Mouse (Mus musculus): Measurements from ENCODE around the gene Capn7. TPM values are rescaled to one million over a fixed set of nuclear protein-coding genes. Genes with fewer than 3 reads are reported as not detected.

Capn7 gene
- polyA plus RNA-seq, 1 experiment from 2014 or later, result 43.8 TPM

GRCm38 (mm10) chr14:31335765-31336164 is 673 bp upstream of the Capn7 start:
- Histone ChIP-seq H3K9me3 (ENCODE audit: control insufficient read depth, low read length) (no peaks in the 10 kb centered on the region), H3K27me3 (replicated peaks; ENCODE audit: control insufficient read depth, insufficient read depth, low read length) (no peaks in the 10 kb centered on the region), H3K36me3 (ENCODE audit: control insufficient read depth, insufficient read depth, low read length) (peaks cover 9% of the 10 kb centered on the region; the same call in 1 of the 2 replicates), H3K4me2 (ENCODE audit: low read depth, low read length) (peak overlapping the region; percentile 67), H3K4me1 (ENCODE audit: control insufficient read depth, insufficient read depth, low read length) (peaks cover 4% of the 10 kb centered on the region), H3K9ac (ENCODE audit: low read depth, low read length) (peak overlapping the region; percentile 91; the same call in 1 of the 2 replicates), H3K4me3 (ENCODE audit: low read depth, low read length) (peak overlapping the region; percentile 91), H3K27ac (replicated peaks; ENCODE audit: low read depth, low read length) (no peak overlapping the region)
- DNase-seq (ENCODE audit: low spot score), result no peak
- ATAC-seq (ENCODE audit: low read depth), result no peak
- 56% methylated on average over 3 of the region's 3 CpGs for WGBS

GRCm38 (mm10) chr14:31337406-31337805 is 968 bp downstream of the Capn7 start:
- DNase-seq (ENCODE audit: low spot score) (no peak), ATAC-seq (ENCODE audit: low read depth) (no peak)
- H3K27ac ChIP-seq (replicated peaks; ENCODE audit: low read depth, low read length), result 0 out of 2 replicates have a peak overlapping the region, but pooled peaks have one; percentile 95
- peaks cover 18% of the 10 kb centered on the region; the same call in 1 of the 2 replicates for H3K36me3 ChIP-seq (ENCODE audit: control insufficient read depth, insufficient read depth, low read length)
- WGBS, result 39% methylated on average over 7 of the region's 7 CpGs
- H3K27me3 ChIP-seq (replicated peaks; ENCODE audit: control insufficient read depth, insufficient read depth, low read length), result no peaks in the 10 kb centered on the region
- peak overlapping the region; percentile 91 for H3K4me3 ChIP-seq (ENCODE audit: low read depth, low read length)
- peaks cover 4% of the 10 kb centered on the region for H3K4me1 ChIP-seq (ENCODE audit: control insufficient read depth, insufficient read depth, low read length)
- peak overlapping the region; percentile 91 for H3K9ac ChIP-seq (ENCODE audit: low read depth, low read length)
- no peaks in the 10 kb centered on the region for H3K9me3 ChIP-seq (ENCODE audit: control insufficient read depth, low read length)
- peak overlapping the region; percentile 67 for H3K4me2 ChIP-seq (ENCODE audit: low read depth, low read length)

DNA sequence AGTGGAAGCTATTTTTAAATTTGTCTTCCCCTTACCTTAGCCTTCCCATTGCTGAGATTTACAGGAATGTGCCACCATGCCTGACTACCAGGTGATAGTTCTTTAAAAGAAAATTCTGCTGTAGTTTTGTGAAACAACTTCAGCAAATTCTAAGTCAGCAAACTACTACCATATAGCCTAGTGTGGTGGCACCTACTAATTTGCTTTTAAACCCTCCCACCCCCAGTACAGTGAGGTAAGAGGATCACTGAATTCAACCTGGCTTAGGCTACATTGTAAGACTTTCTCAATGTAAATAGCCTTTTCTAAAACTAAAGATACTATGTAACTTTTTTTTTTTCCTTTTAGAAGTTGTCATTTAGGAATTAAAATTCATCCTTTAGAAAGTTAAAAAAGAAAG is 1.5 kb downstream of the Capn7 start:
- no peak for DNase-seq (ENCODE audit: low spot score)

DNA sequence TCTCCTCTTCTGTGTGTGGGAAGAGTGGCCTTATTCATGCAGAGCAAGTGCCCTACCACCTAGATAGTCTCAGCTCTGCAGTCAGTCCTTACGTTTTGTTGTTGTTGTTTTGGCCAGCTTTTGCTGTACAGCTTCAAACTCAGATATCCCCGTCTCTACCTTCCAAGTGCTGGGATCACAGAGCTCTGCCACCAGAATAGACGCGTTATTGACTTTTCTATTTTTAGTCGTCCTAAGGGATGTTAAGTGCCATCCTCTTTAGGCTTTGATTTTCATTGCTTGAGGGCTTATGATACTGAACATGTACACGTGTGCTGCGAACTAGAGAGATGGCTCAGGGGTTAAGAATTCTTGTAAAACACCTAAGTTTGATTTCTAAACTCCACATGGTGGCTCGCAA is 6.8 kb downstream of the Capn7 start:
- H3K4me3 ChIP-seq (ENCODE audit: low read depth, low read length), result no peak overlapping the region
- DNase-seq (ENCODE audit: low spot score) (no peak), ATAC-seq (ENCODE audit: low read depth) (no peak)
- no peak overlapping the region for H3K4me2 ChIP-seq (ENCODE audit: low read depth, low read length)
- no peaks in the 10 kb centered on the region for H3K9me3 ChIP-seq (ENCODE audit: control insufficient read depth, low read length)
- H3K36me3 ChIP-seq (ENCODE audit: control insufficient read depth, insufficient read depth, low read length), result peaks cover 59% of the 10 kb centered on the region
- no peak overlapping the region for H3K9ac ChIP-seq (ENCODE audit: low read depth, low read length)
- H3K4me1 ChIP-seq (ENCODE audit: control insufficient read depth, insufficient read depth, low read length), result no peaks in the 10 kb centered on the region
- H3K27ac ChIP-seq (replicated peaks; ENCODE audit: low read depth, low read length), result no peak overlapping the region
- WGBS, result 79% methylated on average over 8 of the region's 8 CpGs
- H3K27me3 ChIP-seq (replicated peaks; ENCODE audit: control insufficient read depth, insufficient read depth, low read length), result no peaks in the 10 kb centered on the region

More for the DNA sequence above, 1.5 kb downstream of the Capn7 start:
- Histone ChIP-seq H3K27me3 (replicated peaks; ENCODE audit: control insufficient read depth, insufficient read depth, low read length) (no peaks in the 10 kb centered on the region), H3K9me3 (ENCODE audit: control insufficient read depth, low read length) (no peaks in the 10 kb centered on the region), H3K4me2 (ENCODE audit: low read depth, low read length) (peak overlapping the region; percentile 67), H3K27ac (replicated peaks; ENCODE audit: low read depth, low read length) (no peak overlapping the region), H3K4me3 (ENCODE audit: low read depth, low read length) (peak overlapping the region; percentile 91), H3K4me1 (ENCODE audit: control insufficient read depth, insufficient read depth, low read length) (peaks cover 4% of the 10 kb centered on the region), H3K36me3 (ENCODE audit: control insufficient read depth, insufficient read depth, low read length) (peaks cover 19% of the 10 kb centered on the region; the same call in 1 of the 2 replicates), H3K9ac (ENCODE audit: low read depth, low read length) (no peak overlapping the region; the same call in 1 of the 2 replicates)
- no peak for ATAC-seq (ENCODE audit: low read depth)

DNA sequence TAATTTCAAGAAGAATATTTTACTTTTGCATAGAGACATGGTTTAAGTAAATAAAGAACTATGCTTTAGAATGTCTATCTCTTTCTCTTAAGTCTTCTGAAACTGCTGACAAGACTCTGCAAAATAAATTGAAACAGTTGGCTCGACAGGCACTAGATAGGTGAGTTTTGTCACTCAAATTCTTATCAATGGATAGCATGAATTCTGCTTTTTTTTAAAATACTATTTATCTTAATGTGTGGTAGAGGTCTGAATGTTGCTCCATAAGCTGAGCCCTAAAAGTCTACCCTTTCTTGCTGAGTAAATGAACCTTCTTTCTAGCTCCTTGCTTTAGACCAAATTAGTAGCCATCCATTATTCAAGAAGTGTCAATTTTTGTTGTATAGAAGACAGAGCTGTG is 8.9 kb downstream of the Capn7 start:
- Histone ChIP-seq H3K27me3 (replicated peaks; ENCODE audit: control insufficient read depth, insufficient read depth, low read length) (no peaks in the 10 kb centered on the region), H3K9me3 (ENCODE audit: control insufficient read depth, low read length) (no peaks in the 10 kb centered on the region), H3K4me3 (ENCODE audit: low read depth, low read length) (no peak overlapping the region), H3K36me3 (ENCODE audit: control insufficient read depth, insufficient read depth, low read length) (peaks cover 70% of the 10 kb centered on the region), H3K4me1 (ENCODE audit: control insufficient read depth, insufficient read depth, low read length) (no peaks in the 10 kb centered on the region), H3K4me2 (ENCODE audit: low read depth, low read length) (no peak overlapping the region), H3K9ac (ENCODE audit: low read depth, low read length) (no peak overlapping the region), H3K27ac (replicated peaks; ENCODE audit: low read depth, low read length) (no peak overlapping the region)
- DNase-seq (ENCODE audit: low spot score) (no peak), ATAC-seq (ENCODE audit: low read depth) (no peak)
- WGBS, result 98% methylated on average over 1 of the region's 1 CpGs

DNA sequence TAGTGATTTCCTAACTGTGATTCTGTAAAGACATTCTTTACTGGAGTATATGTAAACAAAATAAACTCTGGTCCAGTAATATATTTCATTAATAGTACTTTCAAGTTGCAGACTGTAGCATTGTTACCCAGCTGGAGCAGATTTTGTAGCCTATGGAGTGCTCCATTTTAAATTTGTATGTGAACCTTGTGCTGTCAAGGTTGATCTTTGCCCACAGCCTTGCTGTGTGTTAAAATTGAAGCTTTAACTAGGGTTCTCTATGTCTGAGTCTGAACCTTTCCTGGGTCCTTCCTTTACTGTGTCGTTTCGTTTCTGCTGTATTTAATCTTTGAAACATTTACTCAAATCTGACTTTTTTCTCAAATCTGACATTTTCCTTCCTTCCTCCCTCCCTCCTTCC is 25.8 kb downstream of the Capn7 start:
- no peak overlapping the region for H3K4me3 ChIP-seq (ENCODE audit: low read depth, low read length)
- peaks cover 74% of the 10 kb centered on the region for H3K36me3 ChIP-seq (ENCODE audit: control insufficient read depth, insufficient read depth, low read length)
- 91% methylated on average over 2 of the region's 2 CpGs for WGBS
- H3K4me2 ChIP-seq (ENCODE audit: low read depth, low read length), result no peak overlapping the region
- H3K4me1 ChIP-seq (ENCODE audit: control insufficient read depth, insufficient read depth, low read length), result no peaks in the 10 kb centered on the region
- no peak overlapping the region for H3K27ac ChIP-seq (replicated peaks; ENCODE audit: low read depth, low read length)
- no peaks in the 10 kb centered on the region for H3K27me3 ChIP-seq (replicated peaks; ENCODE audit: control insufficient read depth, insufficient read depth, low read length)
- no peaks in the 10 kb centered on the region for H3K9me3 ChIP-seq (ENCODE audit: control insufficient read depth, low read length)
- DNase-seq (ENCODE audit: low spot score), result no peak
- no peak for ATAC-seq (ENCODE audit: low read depth)
- H3K9ac ChIP-seq (ENCODE audit: low read depth, low read length), result no peak overlapping the region

- H3K4me3 ChIP-seq (ENCODE audit: low read depth, low read length), result no peak overlapping the region
- DNase-seq (ENCODE audit: low spot score) (no peak), ATAC-seq (ENCODE audit: low read depth) (no peak)
- peaks cover 80% of the 10 kb centered on the region for H3K36me3 ChIP-seq (ENCODE audit: control insufficient read depth, insufficient read depth, low read length)
- H3K9ac ChIP-seq (ENCODE audit: low read depth, low read length), result no peak overlapping the region
- 89% methylated on average over 4 of the region's 4 CpGs for WGBS
- no peak overlapping the region for H3K4me2 ChIP-seq (ENCODE audit: low read depth, low read length)
- no peak overlapping the region for H3K27ac ChIP-seq (replicated peaks; ENCODE audit: low read depth, low read length)
- no peaks in the 10 kb centered on the region for H3K4me1 ChIP-seq (ENCODE audit: control insufficient read depth, insufficient read depth, low read length)
- no peaks in the 10 kb centered on the region for H3K27me3 ChIP-seq (replicated peaks; ENCODE audit: control insufficient read depth, insufficient read depth, low read length)
- H3K9me3 ChIP-seq (ENCODE audit: control insufficient read depth, low read length), result no peaks in the 10 kb centered on the region
Measured at GRCm38 (mm10) chr14:31364589-31364988, 28.2 kb downstream of the Capn7 start.

DNA sequence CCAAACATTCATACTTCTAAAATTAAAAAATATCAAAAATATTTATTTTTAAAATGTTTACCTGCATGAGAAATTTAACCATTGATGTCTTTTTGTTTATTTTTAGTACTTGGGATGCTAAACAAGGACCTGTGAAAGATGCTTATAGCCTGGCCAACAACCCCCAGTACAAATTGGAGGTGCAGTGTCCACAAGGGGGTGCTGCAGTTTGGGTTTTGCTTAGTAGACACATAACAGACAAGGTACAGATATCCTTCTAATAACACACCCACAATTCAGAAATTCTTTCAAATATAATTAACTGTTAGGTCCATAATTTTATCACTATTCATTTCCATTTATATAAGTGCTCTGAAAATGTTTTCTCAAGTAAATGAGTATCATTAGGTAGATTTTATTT is 28.9 kb downstream of the Capn7 start:
- Histone ChIP-seq H3K27me3 (replicated peaks; ENCODE audit: control insufficient read depth, insufficient read depth, low read length) (no peaks in the 10 kb centered on the region), H3K4me1 (ENCODE audit: control insufficient read depth, insufficient read depth, low read length) (no peaks in the 10 kb centered on the region), H3K4me2 (ENCODE audit: low read depth, low read length) (no peak overlapping the region), H3K9me3 (ENCODE audit: control insufficient read depth, low read length) (no peaks in the 10 kb centered on the region), H3K36me3 (ENCODE audit: control insufficient read depth, insufficient read depth, low read length) (peaks cover 82% of the 10 kb centered on the region), H3K9ac (ENCODE audit: low read depth, low read length) (no peak overlapping the region), H3K4me3 (ENCODE audit: low read depth, low read length) (no peak overlapping the region), H3K27ac (replicated peaks; ENCODE audit: low read depth, low read length) (no peak overlapping the region)
- DNase-seq (ENCODE audit: low spot score) (peak; percentile 63), ATAC-seq (ENCODE audit: low read depth) (no peak)

- Histone ChIP-seq H3K4me3 (ENCODE audit: low read depth, low read length) (no peak overlapping the region), H3K36me3 (ENCODE audit: control insufficient read depth, insufficient read depth, low read length) (peaks cover 83% of the 10 kb centered on the region), H3K27me3 (replicated peaks; ENCODE audit: control insufficient read depth, insufficient read depth, low read length) (no peaks in the 10 kb centered on the region), H3K4me2 (ENCODE audit: low read depth, low read length) (no peak overlapping the region), H3K9me3 (ENCODE audit: control insufficient read depth, low read length) (no peaks in the 10 kb centered on the region), H3K9ac (ENCODE audit: low read depth, low read length) (no peak overlapping the region), H3K27ac (replicated peaks; ENCODE audit: low read depth, low read length) (no peak overlapping the region), H3K4me1 (ENCODE audit: control insufficient read depth, insufficient read depth, low read length) (no peaks in the 10 kb centered on the region)
- no peak for ATAC-seq (ENCODE audit: low read depth)
- WGBS, result 90% methylated on average over 7 of the region's 7 CpGs
- DNase-seq (ENCODE audit: low spot score), result no peak
Measured at GRCm38 (mm10) chr14:31367951-31368350, 31.5 kb downstream of the Capn7 start.
